ENCODE assay signal across 8 mouse cellular contexts in the genomic region with DNA sequence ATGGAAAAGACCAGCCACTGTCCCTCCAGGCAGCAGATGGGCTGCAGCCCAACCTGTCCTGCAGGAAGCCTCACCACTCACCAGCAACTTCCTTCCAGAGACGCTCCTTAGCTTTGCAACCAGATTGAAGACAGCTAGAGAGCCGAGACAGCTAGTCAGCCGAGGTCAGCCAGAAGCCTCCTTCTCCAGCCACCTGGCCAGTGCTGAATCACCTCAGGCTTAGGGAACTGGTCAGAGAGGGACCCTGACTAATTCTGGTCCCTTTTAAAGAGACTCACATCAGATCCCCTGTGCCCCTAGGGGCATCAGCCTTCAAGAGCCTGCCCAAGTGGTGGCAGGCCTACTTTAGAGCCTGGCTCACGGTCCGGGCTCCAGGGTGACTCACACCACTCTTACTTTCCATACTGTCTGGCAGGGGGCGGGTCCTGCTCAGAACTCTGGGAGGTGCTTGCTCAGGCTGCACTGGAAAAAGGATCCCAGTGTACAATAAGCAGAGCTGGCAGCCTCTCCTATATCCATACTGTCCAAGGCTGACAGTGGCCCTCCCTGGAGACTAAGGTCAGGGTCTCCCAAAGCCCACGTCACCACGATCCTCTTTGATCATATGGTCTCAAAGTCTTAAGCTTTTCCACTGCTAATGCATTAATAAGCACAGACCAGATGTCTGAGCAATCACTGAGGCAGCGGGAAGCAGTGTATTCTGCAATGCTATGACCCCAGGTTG. TPM values are rescaled to one million over a fixed set of nuclear protein-coding genes. Genes with fewer than 3 reads are reported as not detected.
DNase-seq lines count a peak whose midpoint lies in the region; ATAC-seq and TF ChIP-seq lines count a peak whose summit lies in the region.

No protein-coding gene starts in this region.

- no peaks in the 10 kb centered on the region for H3K27me3 ChIP-seq in cerebellum, adult 2 months (ENCODE audit: control insufficient read depth, insufficient read depth, low read length)
- H3K27me3 ChIP-seq in neural tube, embryonic 14.5 days (ENCODE audit: control insufficient read depth, insufficient read depth, low read length) = no peaks in the 10 kb centered on the region
- H3K27me3 ChIP-seq in heart, postnatal 0 days (ENCODE audit: control insufficient read depth, insufficient read depth, low read length) = no peaks in the 10 kb centered on the region
- no peaks in the 10 kb centered on the region for H3K27me3 ChIP-seq in forebrain, embryonic 12.5 days

- peak; percentile 61 to 64 for DNase-seq in cerebellum, adult 2 months
- no peak for DNase-seq in cerebellum, postnatal 4 days (ENCODE audit: low spot score in 2 of 2)
- no peak for DNase-seq in neural tube, embryonic 10.5 days (ENCODE audit: extremely low spot score, low spot score)
- DNase-seq in heart, postnatal 0 days (ENCODE audit: low spot score) = peak; percentile 65
- DNase-seq in lung, postnatal 10 days = peak; percentile 60

- peaks cover 45% of the 10 kb centered on the region for H3K4me1 ChIP-seq in cerebellum, adult 2 months (ENCODE audit: control insufficient read depth, insufficient read depth, low read length)
- peaks cover 26% of the 10 kb centered on the region for H3K4me1 ChIP-seq in neural tube, embryonic 14.5 days (ENCODE audit: control insufficient read depth, insufficient read depth, low read length)
- peaks cover 83% of the 10 kb centered on the region for H3K4me1 ChIP-seq in heart, postnatal 0 days (ENCODE audit: control insufficient read depth, insufficient read depth)
- H3K4me1 ChIP-seq in forebrain, embryonic 12.5 days = peaks cover 50% of the 10 kb centered on the region

- ATAC-seq in neural tube, embryonic 14.5 days (ENCODE audit: low read depth) = no peak
- ATAC-seq in heart, postnatal 0 days (ENCODE audit: insufficient read depth, low read depth) = peak; percentile 64
- ATAC-seq in forebrain, embryonic 12.5 days (ENCODE audit: low FRiP score) = no peak
- ATAC-seq in megakaryocyte progenitor cell, adult 5-6 weeks (replicated peaks; ENCODE audit: poor library complexity) = no peak

- TF ChIP-seq EP300 in heart, postnatal 0 days (IDR thresholded peaks at IDR 0.05; ENCODE audit: low read depth) = no peak

- no peaks in the 10 kb centered on the region for H3K9me3 ChIP-seq in neural tube, embryonic 14.5 days (ENCODE audit: control insufficient read depth, low read length)
- H3K9me3 ChIP-seq in heart, postnatal 0 days (replicated peaks; ENCODE audit: control insufficient read depth, low read length) = no peaks in the 10 kb centered on the region
- H3K9me3 ChIP-seq in forebrain, embryonic 12.5 days = no peaks in the 10 kb centered on the region

- no peaks in the 10 kb centered on the region for H3K36me3 ChIP-seq in neural tube, embryonic 14.5 days (ENCODE audit: control insufficient read depth, insufficient read depth, low read length)
- peaks cover 16% of the 10 kb centered on the region for H3K36me3 ChIP-seq in heart, postnatal 0 days (replicated peaks; ENCODE audit: control insufficient read depth, insufficient read depth, low read length)
- peaks cover 6% of the 10 kb centered on the region; the same call in 1 of the 2 replicates for H3K36me3 ChIP-seq in forebrain, embryonic 12.5 days (replicated peaks)

- peak overlapping the region; percentile 21; the same call in 1 of the 2 replicates for H3K9ac ChIP-seq in neural tube, embryonic 14.5 days (replicated peaks; ENCODE audit: low read depth, low read length)
- peak overlapping the region; percentile 28; the same call in 1 of the 2 replicates for H3K9ac ChIP-seq in heart, postnatal 0 days (replicated peaks; ENCODE audit: low read depth, low read length)
- no peak overlapping the region for H3K9ac ChIP-seq in forebrain, embryonic 12.5 days

- H3K27ac ChIP-seq in cerebellum, adult 2 months (ENCODE audit: insufficient read depth, low read length) = peak overlapping the region; percentile 18; the same call in 1 of the 2 replicates
- H3K27ac ChIP-seq in neural tube, embryonic 14.5 days (ENCODE audit: low read depth, low read length) = no peak overlapping the region
- peak overlapping the region; percentile 96 for H3K27ac ChIP-seq in heart, postnatal 0 days (ENCODE audit: low read depth)
- H3K27ac ChIP-seq in forebrain, embryonic 12.5 days = no peak overlapping the region

- no peak for TF ChIP-seq CTCF in cerebellum, adult 2 months (IDR thresholded peaks at IDR 0.05; ENCODE audit: borderline replicate concordance, insufficient read depth, low read depth, low read length)
- no peak for TF ChIP-seq CTCF in heart, postnatal 0 days (IDR thresholded peaks at IDR 0.05; ENCODE audit: low read depth)

- H3K4me3 ChIP-seq in cerebellum, adult 2 months (replicated peaks; ENCODE audit: insufficient read depth, low read depth, low read length) = no peak overlapping the region
- no peak overlapping the region for H3K4me3 ChIP-seq in neural tube, embryonic 14.5 days (ENCODE audit: low read depth, low read length)
- H3K4me3 ChIP-seq in heart, postnatal 0 days (ENCODE audit: low read depth, low read length) = no peak overlapping the region
- H3K4me3 ChIP-seq in forebrain, embryonic 12.5 days (replicated peaks) = no peak overlapping the region

- TF ChIP-seq POLR2A in cerebellum, adult 2 months (IDR thresholded peaks at IDR 0.05; ENCODE audit: borderline replicate concordance, insufficient read depth, low read length) = no peak

- no peak overlapping the region for H3K4me2 ChIP-seq in neural tube, embryonic 14.5 days (ENCODE audit: low read depth, low read length)
- H3K4me2 ChIP-seq in heart, postnatal 0 days (ENCODE audit: low read depth, low read length) = peak overlapping the region; percentile 93
- no peak overlapping the region for H3K4me2 ChIP-seq in forebrain, embryonic 12.5 days

- WGBS in cerebellum, adult 2 months = 26% methylated on average over 9 of the region's 9 CpGs
- 58% methylated on average over 9 of the region's 9 CpGs for WGBS in neural tube, embryonic 14.5 days
- 15% methylated on average over 9 of the region's 9 CpGs for WGBS in heart, postnatal 0 days
- 66% methylated on average over 9 of the region's 9 CpGs for WGBS in forebrain, embryonic 12.5 days

RNA-seq across cellular contexts. Expression of a gene that starts 5.9 kb away (rescaled TPM):
- polyA plus RNA-seq in cerebellum, adult 2 months (2012; rRNA removed) = 44.2 and 45.2 TPM in 2 replicates
- 9.5 and 13.8 TPM in 2 replicates for polyA plus RNA-seq in neural tube, embryonic 14.5 days (2014; fragmentation: Nextera tagmentation; extraction: Ambion mirVana)
- total RNA-seq in heart, postnatal 0 days (2014; rRNA removed; ENCODE audit: low replicate concordance) = 62.0 and 63.6 TPM in 2 replicates
- polyA plus RNA-seq in heart, postnatal 0 days (2015; fragmentation: Nextera tagmentation; extraction: Ambion mirVana) = 15.7 and 17.5 TPM in 2 replicates
- polyA plus RNA-seq in forebrain, embryonic 12.5 days (2016; fragmentation: Nextera tagmentation; extraction: Ambion mirVana) = 24.6 and 27.6 TPM in 2 replicates
- total RNA-seq in megakaryocyte progenitor cell, adult 5-6 weeks (2015) = 167 and 191 TPM in 2 replicates
- 238 and 338 TPM in 2 replicates for total RNA-seq in megakaryocyte progenitor cell, adult 5-6 weeks (2017)

Comparison
In these comparisons a context has a peak if more than half of its experiments do, and no peak if none do; other contexts are left out.
1. DNase-seq: peak in cerebellum, adult 2 months (2 of 2), heart, postnatal 0 days (single experiment) and lung, postnatal 10 days (single experiment); none in cerebellum, postnatal 4 days (0 of 2) and neural tube, embryonic 10.5 days (single experiment).
2. H3K27ac ChIP-seq: peak in cerebellum, adult 2 months (single experiment) and heart, postnatal 0 days (single experiment); none in neural tube, embryonic 14.5 days (single experiment) and forebrain, embryonic 12.5 days (single experiment).